9 mouse cellular contexts compared by ENCODE assay signal in the genomic region with DNA sequence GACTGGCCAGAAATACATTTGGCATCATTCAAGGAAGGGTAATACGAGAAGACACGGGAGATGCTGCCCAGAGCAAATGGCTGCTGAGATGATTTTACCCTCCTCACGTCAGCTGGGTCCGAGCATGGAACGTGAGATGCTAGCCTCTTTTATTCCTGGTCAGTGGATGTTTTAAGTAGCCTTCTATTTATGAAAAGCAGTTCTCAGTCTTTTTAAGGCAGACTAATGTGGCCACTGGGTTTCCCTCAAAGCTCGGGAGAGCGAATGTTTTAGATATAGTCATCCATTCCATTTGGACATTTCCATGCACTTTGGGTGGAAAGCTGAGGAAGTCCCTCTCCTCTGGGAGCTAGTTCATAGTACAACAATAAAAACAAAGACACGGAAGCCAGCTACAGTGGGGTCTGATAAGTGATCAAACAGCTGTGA.
DNase-seq lines count a peak whose midpoint lies in the region; ATAC-seq and TF ChIP-seq lines count a peak whose summit lies in the region.
"Had no signal": no experiment of that assay in that cellular context is flagged by ENCODE, and none has a peak within 500 bp of the region (broad histone marks: within the 10 kb centered on the region; RNA-seq: fewer than 3 reads in every experiment).

No protein-coding gene starts in this region.

- no peaks in the 10 kb centered on the region for H3K9me3 ChIP-seq in kidney, postnatal 0 days (replicated peaks; ENCODE audit: low read length)

- WGBS in kidney, postnatal 0 days = 12% methylated on average over 8 of the region's 8 CpGs

- H3K27ac ChIP-seq in kidney, postnatal 0 days = peak overlapping the region; percentile 80

- no peak for ATAC-seq in kidney, postnatal 0 days (replicated peaks; ENCODE audit: low FRiP score, low read depth)
- no peak for ATAC-seq in frontal cortex, adult (ENCODE audit: low TSS enrichment)

- TF ChIP-seq CTCF in kidney, postnatal 0 days (IDR thresholded peaks at IDR 0.05; ENCODE audit: low read depth) = no peak

- peak overlapping the region; percentile 30 for H3K4me2 ChIP-seq in kidney, postnatal 0 days (ENCODE audit: low read length)

- H3K4me1 ChIP-seq in kidney, postnatal 0 days (replicated peaks; ENCODE audit: insufficient read depth, low read length) = peaks cover 54% of the 10 kb centered on the region

- no peak overlapping the region for H3K4me3 ChIP-seq in kidney, postnatal 0 days (replicated peaks; ENCODE audit: low read depth, low read length)

- no peak overlapping the region for H3K9ac ChIP-seq in kidney, postnatal 0 days (ENCODE audit: low read depth, low read length)

- no peaks in the 10 kb centered on the region for H3K27me3 ChIP-seq in kidney, postnatal 0 days (ENCODE audit: insufficient read depth, low read length)
- H3K27me3 ChIP-seq: CH12.LX had no signal

- peak; percentile 27 for DNase-seq in embryo, embryonic 11 days
- no peak for DNase-seq in embryo, embryonic 9.5 days (ENCODE audit: extremely low spot score)
- DNase-seq in Muller cell, postnatal 12 days (ENCODE audit: inconsistent ontology term) = peak; percentile 74
- DNase-seq in gastrocnemius, postnatal 25 days = peak; percentile 51
- DNase-seq in kidney, postnatal 0 days (ENCODE audit: low spot score) = peak; percentile 37
- no peak for DNase-seq in right cerebral cortex, adult 2 months (ENCODE audit: low spot score in 2 of 2)
- no peak for DNase-seq in urinary bladder, adult 2 months (ENCODE audit: low spot score)

- H3K36me3 ChIP-seq in kidney, postnatal 0 days (ENCODE audit: insufficient read depth, low read length) = no peaks in the 10 kb centered on the region

Comparison
In these comparisons a context has a peak if more than half of its experiments do, and no peak if none do; other contexts are left out.
1. DNase-seq: peak in embryo, embryonic 11 days (single experiment), Muller cell, postnatal 12 days (single experiment), gastrocnemius, postnatal 25 days (single experiment) and kidney, postnatal 0 days (single experiment); none in embryo, embryonic 9.5 days (single experiment), right cerebral cortex, adult 2 months (0 of 2) and urinary bladder, adult 2 months (single experiment).